Mouse (Mus musculus) lung, adult 2 months (tissue): Measurements from ENCODE around the gene Nav2.

Experiments
- CTCF ChIP-seq: fragments of 200-500 bp; IDR thresholded peaks from 2 replicates; pipeline ENCODE4 v1.5.1; 2011; ENCODE audit warnings: mild to moderate bottlenecking, low read length, control low read depth; ENCODE audit not compliant: insufficient read depth
- POLR2A ChIP-seq: fragments of 200-500 bp; IDR thresholded peaks from 2 replicates; pipeline ENCODE4 v1.6.1; 2011; ENCODE audit warnings: low read depth, mild to moderate bottlenecking, control low read depth, low read length, borderline replicate concordance; ENCODE audit errors: extremely low read depth

DNA sequence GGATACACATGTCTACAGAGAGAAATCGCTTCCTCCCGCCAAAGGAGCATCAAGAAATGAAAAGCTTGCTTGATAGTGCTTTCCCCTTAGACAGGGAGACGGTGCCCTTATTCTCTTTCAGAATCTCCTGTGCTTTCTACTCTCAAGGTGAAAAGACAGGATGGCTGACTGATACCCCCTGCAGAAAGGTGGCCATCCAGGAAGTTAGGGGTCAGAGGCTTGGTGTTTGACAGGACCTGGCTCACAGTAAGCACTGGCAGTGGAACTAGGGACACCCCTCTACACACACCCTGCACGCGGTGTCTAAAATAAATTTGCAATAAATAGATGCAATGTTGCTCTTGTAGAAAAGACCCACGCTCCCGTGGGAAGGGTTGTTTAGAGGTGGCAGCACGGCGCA lies 723.4 kb downstream of the Nav2 start:
- no peak for TF ChIP-seq CTCF
- TF ChIP-seq POLR2A = no peak
